Mouse (Mus musculus): Measurements from ENCODE around the gene Fosl1. TPM values are rescaled to one million over a fixed set of nuclear protein-coding genes. Genes with fewer than 3 reads are reported as not detected.
A peak's percentile ranks its signal among the peaks of the same experiment; 100 is the strongest.
"Not testable (repeated sequence)": the region's sequence is repeated elsewhere in the genome, so short reads cannot be mapped to it uniquely, and the experiment has no call there.

The Fosl1 gene
- total RNA-seq (2021), result not detected
- long read RNA-seq, experiment 1, partial matches to known transcripts, result 0 of 1 reads
- long read RNA-seq, experiment 1, other reads (novel, unspliced or antisense), result 1 of 1 reads
- long read RNA-seq, experiment 2, result 0 reads

- DNase-seq (ENCODE audit: low spot score in 2 of 2), result peak in 1 of 2 experiments; percentile 54
Measured at GRCm38 (mm10) chr19:5447515-5448353, at the start of gene Fosl1. Gene Fosl1, plus strand, starts transcription at chr19:5447547.

- DNase-seq (ENCODE audit: low spot score in 2 of 2), result not testable (repeated sequence)
Measured at GRCm38 (mm10) chr19:5401073-5401472, 46.3 kb upstream of the Fosl1 start.

- DNase-seq (ENCODE audit: low spot score in 2 of 2), result no peak
Measured at GRCm38 (mm10) chr19:5402293-5402692, 45.1 kb upstream of the Fosl1 start, which contains the start of gene Tsga10ip. Gene Tsga10ip, minus strand, starts transcription at chr19:5402526.

GRCm38 (mm10) chr19:5405924-5406323 lies 41.4 kb upstream of the Fosl1 start:
- no peak for DNase-seq (ENCODE audit: low spot score in 2 of 2)

GRCm38 (mm10) chr19:5406531-5407126 lies 40.7 kb upstream of the Fosl1 start:
- DNase-seq (ENCODE audit: low spot score in 2 of 2), result not testable (repeated sequence)

- peak in 1 of 2 experiments; percentile 56 for DNase-seq (ENCODE audit: low spot score in 2 of 2)
Measured at GRCm38 (mm10) chr19:5407133-5407532, 40.2 kb upstream of the Fosl1 start.

- no peak for DNase-seq (ENCODE audit: low spot score in 2 of 2)
Measured at GRCm38 (mm10) chr19:5408057-5409001, 39.0 kb upstream of the Fosl1 start.

GRCm38 (mm10) chr19:5409068-5409467 lies 38.3 kb upstream of the Fosl1 start:
- no peak for DNase-seq (ENCODE audit: low spot score in 2 of 2)

- DNase-seq (ENCODE audit: low spot score in 2 of 2), result no peak
Measured at GRCm38 (mm10) chr19:5410641-5411040, 36.7 kb upstream of the Fosl1 start.

GRCm38 (mm10) chr19:5411961-5412360 lies 35.4 kb upstream of the Fosl1 start:
- DNase-seq (ENCODE audit: low spot score in 2 of 2), result no peak

- DNase-seq (ENCODE audit: low spot score in 2 of 2), result no peak
Measured at GRCm38 (mm10) chr19:5413840-5414239, 33.5 kb upstream of the Fosl1 start.

- DNase-seq (ENCODE audit: low spot score in 2 of 2), result no peak
Measured at GRCm38 (mm10) chr19:5414534-5414957, 32.8 kb upstream of the Fosl1 start.

GRCm38 (mm10) chr19:5418750-5419466 lies 28.4 kb upstream of the Fosl1 start:
- DNase-seq (ENCODE audit: low spot score in 2 of 2), result no peak

- no peak for DNase-seq (ENCODE audit: low spot score in 2 of 2)
Measured at GRCm38 (mm10) chr19:5419630-5420029, 27.7 kb upstream of the Fosl1 start.

GRCm38 (mm10) chr19:5420579-5420978 lies 26.8 kb upstream of the Fosl1 start:
- no peak for DNase-seq (ENCODE audit: low spot score in 2 of 2)

- no peak for DNase-seq (ENCODE audit: low spot score in 2 of 2)
Measured at GRCm38 (mm10) chr19:5421784-5422183, 25.6 kb upstream of the Fosl1 start.

- DNase-seq (ENCODE audit: low spot score in 2 of 2), result no peak
Measured at GRCm38 (mm10) chr19:5422267-5422666, 25.1 kb upstream of the Fosl1 start.

GRCm38 (mm10) chr19:5422895-5423443 lies 24.4 kb upstream of the Fosl1 start:
- no peak for DNase-seq (ENCODE audit: low spot score in 2 of 2)

GRCm38 (mm10) chr19:5423561-5423960 lies 23.8 kb upstream of the Fosl1 start:
- DNase-seq (ENCODE audit: low spot score in 2 of 2), result no peak

Measured in gastrocnemius, postnatal 4 days (tissue).